18 mouse cellular contexts compared by ENCODE assay signal in the genomic region with DNA sequence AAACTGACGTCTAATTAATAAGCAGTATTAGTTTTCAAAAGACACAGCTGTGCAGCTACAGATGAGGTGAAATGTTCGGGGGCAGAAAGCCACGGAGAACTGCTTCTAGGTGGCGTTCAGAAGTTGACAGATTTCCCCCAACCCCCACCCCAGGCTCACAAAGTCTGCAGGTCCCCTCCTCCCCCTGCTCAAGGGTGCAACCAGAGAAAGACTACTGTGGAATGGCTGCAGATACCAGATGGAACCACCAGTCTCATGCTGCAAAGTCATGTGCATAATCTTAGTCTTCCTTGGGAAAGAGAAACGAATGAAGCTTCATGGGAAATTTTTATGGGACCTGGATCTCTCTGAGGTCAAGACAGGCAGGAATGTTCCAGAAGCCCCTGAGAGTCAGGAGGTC. TPM values are rescaled to one million over a fixed set of nuclear protein-coding genes. Genes with fewer than 3 reads are reported as not detected.
DNase-seq lines count a peak whose midpoint lies in the region; ATAC-seq and TF ChIP-seq lines count a peak whose summit lies in the region.
"Had no signal": no experiment of that assay in that cellular context is flagged by ENCODE, and none has a peak within 500 bp of the region (broad histone marks: within the 10 kb centered on the region; RNA-seq: fewer than 3 reads in every experiment).

No protein-coding gene starts in this region.

- ATAC-seq in heart, embryonic 13.5 days (ENCODE audit: extremely low read depth, insufficient number of reproducible peaks, low FRiP score, low TSS enrichment) = no peak
- no peak for ATAC-seq in midbrain, embryonic 14.5 days (ENCODE audit: low FRiP score, low TSS enrichment)
- peak; percentile 68; the same call in 1 of the 2 replicates for ATAC-seq in midbrain, postnatal 0 days (ENCODE audit: low FRiP score)

- no peaks in the 10 kb centered on the region for H3K9me3 ChIP-seq in heart, embryonic 13.5 days
- H3K9me3 ChIP-seq in midbrain, embryonic 14.5 days (ENCODE audit: control insufficient read depth, low read length) = no peaks in the 10 kb centered on the region
- H3K9me3 ChIP-seq in midbrain, embryonic 10.5 days (replicated peaks) = no peaks in the 10 kb centered on the region
- no peaks in the 10 kb centered on the region for H3K9me3 ChIP-seq in midbrain, postnatal 0 days (ENCODE audit: low read length)
- H3K9me3 ChIP-seq: embryonic facial prominence, embryonic 12.5 days; liver, embryonic 13.5 days; lung, embryonic 15.5 days; neural tube, embryonic 12.5 days had no signal

- no peak for TF ChIP-seq CTCF in heart, adult 2 months (IDR thresholded peaks at IDR 0.05)
- no peak for TF ChIP-seq CTCF in brain, embryonic 14.5 days (IDR thresholded peaks at IDR 0.05; ENCODE audit: borderline replicate concordance, extremely low read depth, insufficient read depth, insufficient read length)
- peak; percentile 18; the same call in 1 of the 2 replicates for TF ChIP-seq CTCF in midbrain, postnatal 0 days (IDR thresholded peaks at IDR 0.05)

- peaks cover 12% of the 10 kb centered on the region for H3K4me1 ChIP-seq in heart, embryonic 13.5 days
- H3K4me1 ChIP-seq in heart, adult 2 months (ENCODE audit: control insufficient read depth, insufficient read depth, low read length) = no peaks in the 10 kb centered on the region
- H3K4me1 ChIP-seq in midbrain, embryonic 14.5 days (ENCODE audit: control insufficient read depth, insufficient read depth, low read length) = peaks cover 10% of the 10 kb centered on the region; the same call in 1 of the 2 replicates
- no peaks in the 10 kb centered on the region for H3K4me1 ChIP-seq in midbrain, embryonic 10.5 days
- no peaks in the 10 kb centered on the region for H3K4me1 ChIP-seq in midbrain, postnatal 0 days (ENCODE audit: insufficient read depth, low read length)
- H3K4me1 ChIP-seq: embryonic facial prominence, embryonic 12.5 days; liver, embryonic 13.5 days; neural tube, embryonic 12.5 days had no signal

- intact Hi-C loops in heart, adult 2 months (cut with DNase I) = no loop called here

- H3K4me3 ChIP-seq in heart, embryonic 13.5 days = no peak overlapping the region
- no peak overlapping the region for H3K4me3 ChIP-seq in heart, adult 2 months
- H3K4me3 ChIP-seq in midbrain, embryonic 14.5 days (replicated peaks; ENCODE audit: low read depth, low read length) = no peak overlapping the region
- H3K4me3 ChIP-seq in midbrain, embryonic 10.5 days = no peak overlapping the region
- no peak overlapping the region for H3K4me3 ChIP-seq in midbrain, postnatal 0 days (ENCODE audit: low read depth, low read length)
- H3K4me3 ChIP-seq: embryonic facial prominence, embryonic 12.5 days; liver, embryonic 13.5 days; lung, embryonic 15.5 days; neural tube, embryonic 12.5 days had no signal

- TF ChIP-seq EP300 in heart, adult 2 months (IDR thresholded peaks at IDR 0.05; ENCODE audit: insufficient read depth, low read depth, low read length) = no peak

- WGBS in heart, embryonic 13.5 days = 43% methylated on average over 5 of the region's 5 CpGs
- WGBS in heart, adult 2 months = 60% methylated on average over 5 of the region's 5 CpGs
- WGBS in midbrain, embryonic 14.5 days = 40% methylated on average over 5 of the region's 5 CpGs
- WGBS in midbrain, embryonic 10.5 days = 76% methylated on average over 5 of the region's 5 CpGs
- WGBS in midbrain, postnatal 0 days = 49% methylated on average over 5 of the region's 5 CpGs

- TF ChIP-seq POLR2A in heart, adult 2 months (IDR thresholded peaks at IDR 0.05; ENCODE audit: insufficient read depth, low read depth, low read length) = no peak
- no peak for TF ChIP-seq POLR2A in brain, embryonic 14.5 days (IDR thresholded peaks at IDR 0.05; ENCODE audit: borderline replicate concordance, extremely low read depth, insufficient read depth, insufficient read length, poor library complexity, severe bottlenecking)

- peak overlapping the region; percentile 52 for H3K4me2 ChIP-seq in heart, embryonic 13.5 days
- H3K4me2 ChIP-seq in midbrain, embryonic 14.5 days (ENCODE audit: low read length) = no peak overlapping the region
- H3K4me2 ChIP-seq in midbrain, postnatal 0 days (ENCODE audit: low read depth, low read length, poor library complexity, severe bottlenecking) = no peak overlapping the region
- H3K4me2 ChIP-seq: embryonic facial prominence, embryonic 12.5 days; liver, embryonic 13.5 days; lung, embryonic 15.5 days; neural tube, embryonic 12.5 days had no signal

- H3K27me3 ChIP-seq in heart, embryonic 13.5 days (replicated peaks) = no peaks in the 10 kb centered on the region
- H3K27me3 ChIP-seq in heart, adult 2 months (ENCODE audit: control insufficient read depth, insufficient read depth, low read length) = no peaks in the 10 kb centered on the region
- no peaks in the 10 kb centered on the region for H3K27me3 ChIP-seq in midbrain, embryonic 14.5 days (ENCODE audit: control insufficient read depth, insufficient read depth, low read length)
- no peaks in the 10 kb centered on the region for H3K27me3 ChIP-seq in midbrain, embryonic 10.5 days (ENCODE audit: low read depth, poor library complexity, severe bottlenecking)
- H3K27me3 ChIP-seq in midbrain, postnatal 0 days (ENCODE audit: insufficient read depth, low read length) = no peaks in the 10 kb centered on the region
- H3K27me3 ChIP-seq: embryonic facial prominence, embryonic 12.5 days; liver, embryonic 13.5 days; lung, embryonic 15.5 days; neural tube, embryonic 12.5 days had no signal

- no peak overlapping the region for H3K27ac ChIP-seq in heart, embryonic 13.5 days (replicated peaks)
- no peak overlapping the region for H3K27ac ChIP-seq in heart, adult 2 months
- peak overlapping the region; percentile 26; the same call in 1 of the 2 replicates for H3K27ac ChIP-seq in midbrain, embryonic 14.5 days (replicated peaks; ENCODE audit: low read depth, low read length)
- H3K27ac ChIP-seq in midbrain, embryonic 10.5 days (replicated peaks) = no peak overlapping the region
- no peak overlapping the region for H3K27ac ChIP-seq in midbrain, postnatal 0 days (ENCODE audit: low read depth, low read length)
- H3K27ac ChIP-seq: embryonic facial prominence, embryonic 12.5 days; liver, embryonic 13.5 days; lung, embryonic 15.5 days; macrophage; neural tube, embryonic 12.5 days had no signal

- no peaks in the 10 kb centered on the region for H3K79me2 ChIP-seq in heart, adult 2 months (replicated peaks; ENCODE audit: control insufficient read depth, insufficient read depth, low read length)

- H3K9ac ChIP-seq in heart, embryonic 13.5 days = no peak overlapping the region
- H3K9ac ChIP-seq in heart, adult 2 months (ENCODE audit: low read depth, low read length) = no peak overlapping the region
- no peak overlapping the region for H3K9ac ChIP-seq in midbrain, embryonic 14.5 days (replicated peaks; ENCODE audit: low read length)
- no peak overlapping the region for H3K9ac ChIP-seq in midbrain, postnatal 0 days (replicated peaks; ENCODE audit: low read length, poor library complexity, severe bottlenecking)
- H3K9ac ChIP-seq: embryonic facial prominence, embryonic 12.5 days; liver, embryonic 13.5 days; lung, embryonic 15.5 days; neural tube, embryonic 12.5 days had no signal

- DNase-seq in heart, adult 2 months = no peak
- peak; percentile 29 for DNase-seq in midbrain, embryonic 14.5 days
- DNase-seq in midbrain, embryonic 10.5 days (ENCODE audit: low spot score) = no peak
- DNase-seq in brain, embryonic 14.5 days (ENCODE audit: low read depth) = peak; percentile 46
- DNase-seq in midbrain, postnatal 0 days (ENCODE audit: low spot score) = peak; percentile 2
- no peak for DNase-seq in layer of hippocampus, adult 11-12 months (ENCODE audit: low spot score)
- DNase-seq in testis, postnatal 14 days (ENCODE audit: low spot score) = no peak
- DNase-seq: cerebellum, adult 18-20 months; cerebellum, postnatal 36 days; heart, postnatal 14 days; liver, embryonic 13.5 days; thymus, postnatal 4 days had no signal

- H3K36me3 ChIP-seq in heart, embryonic 13.5 days = no peaks in the 10 kb centered on the region
- H3K36me3 ChIP-seq in heart, adult 2 months (ENCODE audit: control insufficient read depth, insufficient read depth, low read length) = no peaks in the 10 kb centered on the region
- H3K36me3 ChIP-seq in midbrain, embryonic 14.5 days (ENCODE audit: control insufficient read depth, insufficient read depth, low read length) = no peaks in the 10 kb centered on the region
- no peaks in the 10 kb centered on the region for H3K36me3 ChIP-seq in midbrain, embryonic 10.5 days
- no peaks in the 10 kb centered on the region for H3K36me3 ChIP-seq in midbrain, postnatal 0 days (ENCODE audit: insufficient read depth, low read length)
- H3K36me3 ChIP-seq: embryonic facial prominence, embryonic 12.5 days; G1E; liver, embryonic 13.5 days; lung, embryonic 15.5 days; neural tube, embryonic 12.5 days had no signal

RNA-seq across cellular contexts. Expression of a gene that starts 29.4 kb away (rescaled TPM):
- 125 and 140 TPM in 2 replicates for polyA plus RNA-seq in heart, embryonic 13.5 days (2015; fragmentation: Nextera tagmentation; extraction: Ambion mirVana)
- total RNA-seq in heart, adult 2 months (2021) = 10 to 100 TPM; 53.1 to 57.8 TPM
- 58.8 and 87.6 TPM in 2 replicates for polyA plus RNA-seq in heart, adult 2 months (2012; rRNA removed)
- polyA plus RNA-seq in midbrain, embryonic 14.5 days (2014; fragmentation: Nextera tagmentation; extraction: Ambion mirVana) = 98.4 and 110 TPM in 2 replicates
- polyA plus RNA-seq in midbrain, embryonic 10.5 days (2016; fragmentation: Nextera tagmentation; extraction: Ambion mirVana) = 125 and 132 TPM in 2 replicates
- 83.6 and 90.5 TPM in 2 replicates for polyA plus RNA-seq in brain, embryonic 14.5 days (2012; rRNA removed)
- 61.0 and 63.4 TPM in 2 replicates for total RNA-seq in midbrain, postnatal 0 days (2014; rRNA removed)
- 93.5 and 96.6 TPM in 2 replicates for polyA plus RNA-seq in midbrain, postnatal 0 days (2015; fragmentation: Nextera tagmentation; extraction: Ambion mirVana)

RNA-seq across cellular contexts. Expression of a gene that starts 38.4 kb away (rescaled TPM):
- 1,102 and 1,120 TPM in 2 replicates for polyA plus RNA-seq in heart, embryonic 13.5 days (2015; fragmentation: Nextera tagmentation; extraction: Ambion mirVana)
- total RNA-seq in heart, adult 2 months (2021) = 1,000 to 10,000 TPM; 1,426 to 1,687 TPM
- 969 and 1,190 TPM in 2 replicates for polyA plus RNA-seq in heart, adult 2 months (2012; rRNA removed)
- polyA plus RNA-seq in midbrain, embryonic 14.5 days (2014; fragmentation: Nextera tagmentation; extraction: Ambion mirVana) = 771 and 1,008 TPM in 2 replicates
- polyA plus RNA-seq in midbrain, embryonic 10.5 days (2016; fragmentation: Nextera tagmentation; extraction: Ambion mirVana) = 569 and 605 TPM in 2 replicates
- polyA plus RNA-seq in brain, embryonic 14.5 days (2012; rRNA removed) = 387 and 406 TPM in 2 replicates
- total RNA-seq in midbrain, postnatal 0 days (2014; rRNA removed) = 553 TPM in 2 replicates
- polyA plus RNA-seq in midbrain, postnatal 0 days (2015; fragmentation: Nextera tagmentation; extraction: Ambion mirVana) = 832 and 847 TPM in 2 replicates

RNA-seq across cellular contexts. Expression of a gene that starts 51.8 kb away (rescaled TPM):
- 5.2 and 5.4 TPM in 2 replicates for polyA plus RNA-seq in heart, embryonic 13.5 days (2015; fragmentation: Nextera tagmentation; extraction: Ambion mirVana)
- 10 to 100 TPM in 1 of 2 experiments, 1 to 10 TPM in 1; 4.1 to 21.4 TPM for total RNA-seq in heart, adult 2 months (2021)
- polyA plus RNA-seq in heart, adult 2 months (2012; rRNA removed) = 6.8 and 9.7 TPM in 2 replicates
- 0.45 and 0.46 TPM in 2 replicates for polyA plus RNA-seq in midbrain, embryonic 14.5 days (2014; fragmentation: Nextera tagmentation; extraction: Ambion mirVana)
- 4.3 and 6.1 TPM in 2 replicates for polyA plus RNA-seq in midbrain, embryonic 10.5 days (2016; fragmentation: Nextera tagmentation; extraction: Ambion mirVana)
- polyA plus RNA-seq in brain, embryonic 14.5 days (2012; rRNA removed) = 0.98 and 1.5 TPM in 2 replicates
- 0.11 and 0.33 TPM in 2 replicates for total RNA-seq in midbrain, postnatal 0 days (2014; rRNA removed)
- polyA plus RNA-seq in midbrain, postnatal 0 days (2015; fragmentation: Nextera tagmentation; extraction: Ambion mirVana) = 0.16 and 0.25 TPM in 2 replicates
- polyA plus RNA-seq: G1E had no signal

Comparison
In these comparisons a context has a peak if more than half of its experiments do, and no peak if none do; other contexts are left out.
1. DNase-seq: peak in midbrain, embryonic 14.5 days (single experiment), brain, embryonic 14.5 days (single experiment) and midbrain, postnatal 0 days (single experiment); none in heart, adult 2 months (0 of 2), midbrain, embryonic 10.5 days (single experiment), layer of hippocampus, adult 11-12 months (single experiment) and testis, postnatal 14 days (single experiment).